Mouse (Mus musculus): ENCODE results near the gene Bptf.
"Not testable (repeated sequence)": the region's sequence is repeated elsewhere in the genome, so short reads cannot be mapped to it uniquely, and the experiment has no call there.

Bptf gene

GRCm38 (mm10) chr11:106994246-106995085 is 137.5 kb downstream of the Bptf start:
- no peak for DNase-seq (ENCODE audit: inconsistent age in 2 of 2, low spot score in 1 of 2)

DNA sequence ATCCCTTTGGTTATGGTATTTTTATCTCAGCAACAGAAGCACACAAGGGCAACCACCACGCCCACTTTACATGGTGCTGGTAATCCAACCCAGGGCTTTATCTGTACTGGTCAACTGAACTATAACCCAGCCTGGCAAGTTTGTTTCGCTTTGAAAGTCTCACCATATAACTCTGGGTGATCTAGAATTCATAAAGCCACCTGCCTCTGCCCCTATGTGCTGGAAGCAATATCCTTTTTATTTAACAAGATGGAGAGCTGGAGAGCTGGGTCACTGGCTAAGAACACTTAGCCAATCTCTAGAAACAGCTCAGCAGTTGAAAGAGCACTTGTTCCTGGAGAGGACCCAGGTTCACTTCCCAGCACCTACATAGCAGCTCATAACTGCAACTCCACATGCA is 144.5 kb downstream of the Bptf start:
- DNase-seq (ENCODE audit: inconsistent age in 2 of 2, low spot score in 1 of 2), result no peak

DNA sequence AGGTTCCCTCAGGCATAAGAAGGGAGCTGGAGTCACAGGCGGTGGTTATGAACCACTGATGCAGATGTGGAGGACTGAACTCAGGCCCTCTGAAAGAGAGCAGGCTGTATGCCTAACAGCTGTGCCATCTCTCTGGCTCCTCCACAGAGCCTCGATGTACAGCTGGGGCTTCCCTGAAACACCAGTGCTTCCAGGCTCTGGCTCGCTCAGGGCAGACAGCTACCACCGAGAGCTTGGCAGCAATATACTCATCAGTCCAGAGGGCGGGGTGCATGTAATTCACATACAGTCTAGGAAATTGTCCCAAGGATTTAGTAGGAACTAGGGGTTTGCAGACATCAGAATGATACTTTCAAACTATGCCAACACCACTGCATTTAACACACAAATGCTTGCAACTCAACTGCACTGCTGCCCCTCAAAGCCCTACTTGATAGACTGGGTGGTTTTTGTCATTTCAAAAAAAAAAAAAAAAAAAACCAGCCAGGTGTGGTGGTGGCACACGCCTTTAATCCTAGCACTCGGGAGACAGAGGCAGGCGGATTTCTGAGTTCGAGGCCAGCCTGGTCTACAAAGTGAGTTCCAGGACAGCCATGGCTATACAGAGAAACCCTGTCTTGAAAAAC is 145.8 kb downstream of the Bptf start:
- DNase-seq (ENCODE audit: inconsistent age in 2 of 2, low spot score in 1 of 2), result not testable (repeated sequence)

Measured in adrenal gland, adult (tissue).